Mouse (Mus musculus) liver, embryonic 15.5 days (tissue): ENCODE data around the gene Fam240a. TPM values are rescaled to one million over a fixed set of nuclear protein-coding genes. Genes with fewer than 3 reads are reported as not detected.

Source experiments
- ATAC-seq: fragments of 200-750 bp; cut with Nextera tagmentation; 2 replicates; pipeline ENCODE4 v1.8.0; 2017; ENCODE audit warnings: moderate number of reproducible peaks, mild to moderate bottlenecking, moderate library complexity; ENCODE audit not compliant: insufficient read depth
- H3K27ac ChIP-seq: fragments of 300-500 bp; sonication (generic); replicated peaks from 2 replicates; pipeline ENCODE4 v1.5.1; 2015; ENCODE audit warnings: mild to moderate bottlenecking, inconsistent platforms
- H3K27me3 ChIP-seq: fragments of 300-500 bp; sonication (generic); 2 replicates; pipeline ENCODE4 v1.6.1; 2015; ENCODE audit warnings: mild to moderate bottlenecking, inconsistent platforms
- H3K36me3 ChIP-seq: fragments of 300-500 bp; sonication (generic); replicated peaks from 2 replicates; pipeline ENCODE4 v1.6.1; 2015; ENCODE audit warnings: moderate library complexity, mild to moderate bottlenecking, inconsistent platforms
- H3K4me1 ChIP-seq: fragments of 300-500 bp; sonication (generic); replicated peaks from 2 replicates; pipeline ENCODE4 v1.6.1; 2015; ENCODE audit warnings: inconsistent platforms
- H3K4me2 ChIP-seq: fragments of 300-500 bp; sonication (generic); 2 replicates; pipeline ENCODE4 v1.6.1; 2015; ENCODE audit warnings: moderate library complexity, mild to moderate bottlenecking, inconsistent platforms
- H3K4me3 ChIP-seq: fragments of 300-500 bp; sonication (generic); replicated peaks from 2 replicates; pipeline ENCODE4 v1.5.1; 2015; ENCODE audit warnings: mild to moderate bottlenecking, inconsistent platforms
- H3K9ac ChIP-seq: fragments of 300-500 bp; sonication (generic); 2 replicates; pipeline ENCODE4 v1.6.1; 2015; ENCODE audit warnings: moderate library complexity, mild to moderate bottlenecking, inconsistent platforms
- H3K9me3 ChIP-seq: fragments of 300-500 bp; sonication (generic); replicated peaks from 2 replicates; pipeline ENCODE4 v1.6.1; 2016; ENCODE audit warnings: inconsistent platforms
- WGBS: fragments of 180-500 bp; shearing (Covaris S2); methylation state at CpG from one replicate; pipeline ENCODE4 v1.1.7; 2015; ENCODE audit warnings: mixed read lengths; ENCODE audit not compliant: insufficient replicate concordance; 5-methylcytosine and 5-hydroxymethylcytosine counted together
- polyA plus RNA-seq: library from polyadenylated mRNA; unstranded; fragments of >200 nt; fragmentation: Nextera tagmentation; extraction: Ambion mirVana; gene quantifications from 2 replicates; pipeline ENCODE4 v1.2.1, GENCODE M21; 2015

The Fam240a gene
- polyA plus RNA-seq, 1 experiment from 2014 or later: not detected

DNA sequence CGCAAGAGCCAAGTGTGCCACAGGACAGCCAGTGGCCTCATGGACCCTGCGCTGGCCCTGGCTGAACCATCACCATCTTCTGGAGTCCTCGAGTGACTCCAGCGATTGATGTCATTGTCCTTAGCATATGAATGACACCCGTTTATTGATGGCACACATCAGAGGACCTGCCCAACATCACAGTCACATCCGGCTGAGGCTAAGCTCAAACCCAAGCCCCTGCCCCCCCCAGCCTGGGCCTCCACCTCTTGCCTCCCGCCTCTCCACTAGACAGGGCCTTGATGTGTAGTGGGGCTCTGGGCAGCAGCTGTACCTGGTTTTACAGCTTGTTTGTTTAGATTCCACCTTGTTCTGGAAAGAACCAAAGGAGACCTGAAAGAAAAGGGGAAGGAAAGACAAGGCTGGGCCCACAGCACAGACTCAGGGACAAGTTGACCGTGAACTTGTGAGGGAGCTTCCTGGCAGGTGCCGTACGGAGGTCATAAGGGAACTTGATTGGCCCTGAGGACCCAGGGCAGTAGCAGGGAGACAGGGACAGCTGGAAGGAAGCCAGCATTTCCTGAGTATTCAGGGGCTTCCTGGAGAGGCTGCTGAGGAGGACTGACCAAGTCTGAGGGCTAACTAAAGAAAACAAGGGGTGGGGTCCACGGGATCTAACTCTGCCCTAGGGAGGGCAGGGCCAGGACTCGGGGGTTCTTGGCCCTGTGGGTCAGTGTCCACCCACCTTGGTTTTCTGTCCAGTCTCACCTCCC, 25.4 kb downstream of the Fam240a start:
- no peak for ATAC-seq
- Histone ChIP-seq H3K4me1 (peaks cover 41% of the 10 kb centered on the region), H3K9ac (no peak overlapping the region), H3K9me3 (no peaks in the 10 kb centered on the region), H3K36me3 (no peaks in the 10 kb centered on the region), H3K4me3 (no peak overlapping the region), H3K27me3 (no peaks in the 10 kb centered on the region), H3K4me2 (no peak overlapping the region), H3K27ac (no peak overlapping the region)
- 43% methylated on average over 12 of the region's 12 CpGs for WGBS

DNA sequence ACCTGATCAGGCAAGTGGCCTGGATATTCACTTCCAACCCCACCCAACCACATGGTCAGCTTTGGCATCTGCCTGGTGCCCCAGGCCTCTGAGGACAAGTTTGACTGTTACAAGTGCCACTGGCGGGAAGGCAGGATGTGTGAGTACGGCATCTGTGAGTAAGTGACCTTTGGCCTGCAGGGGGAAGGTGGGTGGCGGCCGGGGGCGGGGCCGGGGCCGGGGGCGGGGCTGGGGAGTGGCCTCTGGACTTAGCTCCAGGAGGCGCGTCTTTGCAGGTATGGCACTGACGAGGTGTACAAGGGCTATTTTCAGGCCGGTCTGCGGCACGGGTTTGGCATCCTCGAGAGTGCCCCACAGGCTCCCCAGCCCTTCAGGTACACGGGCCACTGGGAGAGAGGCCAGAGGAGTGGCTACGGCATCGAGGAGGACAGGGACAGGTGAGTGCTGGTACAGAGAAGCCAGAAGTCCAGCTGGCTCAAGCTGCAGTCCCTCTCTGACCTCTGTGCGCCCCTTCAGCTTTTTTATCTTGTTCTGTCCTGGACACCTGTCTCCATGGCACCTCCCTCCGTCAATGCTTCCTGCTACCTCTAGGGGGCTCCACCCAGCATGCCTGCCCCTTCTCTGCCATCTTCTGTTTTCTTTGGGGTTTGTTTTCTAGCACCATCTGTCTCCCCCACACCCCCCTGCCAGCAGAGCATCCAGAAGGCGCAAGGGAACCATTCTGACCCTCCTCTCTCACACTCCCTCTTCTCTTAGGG, 26.5 kb downstream of the Fam240a start:
- Histone ChIP-seq H3K4me1 (peaks cover 39% of the 10 kb centered on the region), H3K36me3 (no peaks in the 10 kb centered on the region), H3K27me3 (no peaks in the 10 kb centered on the region), H3K9ac (no peak overlapping the region), H3K4me2 (peak overlapping the region; percentile 42; the same call in 1 of the 2 replicates), H3K27ac (no peak overlapping the region), H3K4me3 (peak overlapping the region; percentile 10; the same call in 1 of the 2 replicates), H3K9me3 (no peaks in the 10 kb centered on the region)
- WGBS: 19% methylated on average over 21 of the region's 21 CpGs
- peak; percentile 52 for ATAC-seq

DNA sequence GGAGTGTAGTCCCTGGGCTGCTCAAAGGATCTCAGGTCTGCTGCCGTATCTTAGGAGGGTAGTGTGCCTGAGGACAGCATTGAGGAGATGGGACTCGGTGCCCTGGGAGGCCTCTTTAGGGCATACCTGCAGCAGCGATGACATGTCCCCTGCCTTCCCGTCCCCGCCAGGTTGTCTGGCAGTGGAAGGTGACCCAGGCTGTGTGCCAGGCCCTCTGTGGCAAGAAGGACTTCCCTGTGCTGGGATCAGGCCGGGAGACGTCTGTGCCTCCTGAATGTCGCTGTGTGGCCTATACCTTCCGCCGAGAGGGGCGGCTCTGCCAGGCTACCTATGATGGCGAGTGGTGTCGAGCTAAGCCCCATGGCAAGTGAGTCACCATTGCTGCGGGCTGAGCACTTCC, 27.7 kb downstream of the Fam240a start:
- WGBS: 71% methylated on average over 14 of the region's 14 CpGs
- H3K27me3 ChIP-seq: no peaks in the 10 kb centered on the region
- ATAC-seq: no peak
- no peak overlapping the region for H3K4me3 ChIP-seq
- H3K9ac ChIP-seq: no peak overlapping the region
- no peak overlapping the region for H3K4me2 ChIP-seq
- H3K36me3 ChIP-seq: no peaks in the 10 kb centered on the region
- H3K9me3 ChIP-seq: no peaks in the 10 kb centered on the region
- no peak overlapping the region for H3K27ac ChIP-seq
- H3K4me1 ChIP-seq: peaks cover 38% of the 10 kb centered on the region

DNA sequence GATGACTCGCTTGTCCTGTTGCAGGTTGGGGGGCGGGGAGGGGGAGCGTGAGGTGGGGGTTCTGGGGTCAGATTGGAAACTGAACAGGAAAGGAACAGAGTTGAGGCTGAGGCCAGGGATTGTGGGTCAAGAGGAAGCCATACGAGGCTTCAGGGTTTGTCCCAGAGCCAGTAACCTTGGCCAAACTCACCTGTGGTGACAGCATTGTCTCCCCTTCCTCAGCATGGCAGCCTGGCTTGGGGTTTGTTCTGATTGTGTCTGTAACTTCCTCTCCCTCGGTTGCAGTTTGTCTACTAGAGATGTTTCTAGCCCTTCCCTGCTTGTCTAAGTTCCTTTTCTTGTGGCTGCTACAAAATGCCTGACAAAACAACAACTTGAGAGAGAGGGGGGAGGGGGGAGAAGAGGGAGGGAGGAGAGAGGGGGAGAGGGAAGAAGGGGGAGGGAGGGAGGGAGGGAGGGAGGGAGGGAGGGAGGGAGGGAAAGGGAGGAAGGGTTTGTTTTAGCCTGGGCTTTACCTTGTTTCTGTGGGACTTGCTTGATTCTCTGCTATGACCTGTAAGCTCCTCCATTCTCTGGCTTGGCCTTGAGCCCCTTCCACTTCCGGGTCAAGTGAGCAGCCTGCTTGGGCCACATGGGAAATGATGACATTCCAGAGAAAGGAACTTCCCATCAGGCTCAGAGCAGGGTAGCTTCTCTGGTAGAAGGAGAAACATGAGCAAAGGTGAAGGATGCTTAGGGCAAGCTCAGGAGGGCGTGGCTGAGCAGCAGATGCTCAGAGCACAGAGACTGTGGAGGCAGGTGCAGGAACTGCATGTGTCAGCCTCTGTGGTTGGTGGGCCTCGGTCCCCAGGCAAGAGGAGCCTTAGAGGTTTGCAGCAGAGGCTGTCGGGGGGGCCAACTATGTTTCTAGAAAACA, 29.0 kb downstream of the Fam240a start:
- H3K4me1 ChIP-seq: peaks cover 35% of the 10 kb centered on the region
- 40% methylated on average over 9 of the region's 9 CpGs for WGBS
- no peak overlapping the region for H3K27ac ChIP-seq
- no peak overlapping the region for H3K9ac ChIP-seq
- no peak overlapping the region for H3K4me2 ChIP-seq
- H3K27me3 ChIP-seq: no peaks in the 10 kb centered on the region
- no peak overlapping the region for H3K4me3 ChIP-seq
- ATAC-seq: no peak
- no peaks in the 10 kb centered on the region for H3K9me3 ChIP-seq
- no peaks in the 10 kb centered on the region for H3K36me3 ChIP-seq

DNA sequence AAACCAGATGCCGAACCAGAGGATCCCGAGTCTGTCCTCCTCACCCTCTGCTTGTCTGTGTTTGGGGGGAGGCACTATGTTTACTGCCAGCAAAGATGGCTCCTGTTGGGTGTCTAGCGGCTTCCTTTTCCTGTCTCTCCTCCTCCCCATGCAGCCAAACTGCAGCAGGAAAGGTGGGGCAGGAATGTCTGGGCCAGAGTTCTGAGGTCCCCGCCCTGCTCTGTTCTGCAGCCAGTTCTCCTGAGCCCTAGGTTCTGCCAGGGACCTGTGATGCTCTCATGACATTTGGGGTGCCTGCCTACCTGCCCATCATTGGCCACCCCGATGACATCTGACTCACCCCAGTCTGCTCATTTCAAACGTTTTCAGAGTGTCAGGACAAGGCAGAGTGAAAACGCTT, 34.7 kb downstream of the Fam240a start:
- Histone ChIP-seq H3K4me1 (peaks cover 12% of the 10 kb centered on the region), H3K27me3 (peaks cover 41% of the 10 kb centered on the region), H3K36me3 (no peaks in the 10 kb centered on the region), H3K4me2 (no peak overlapping the region), H3K27ac (no peak overlapping the region), H3K4me3 (no peak overlapping the region), H3K9ac (no peak overlapping the region), H3K9me3 (no peaks in the 10 kb centered on the region)
- WGBS: 55% methylated on average over 7 of the region's 7 CpGs
- ATAC-seq: no peak

DNA sequence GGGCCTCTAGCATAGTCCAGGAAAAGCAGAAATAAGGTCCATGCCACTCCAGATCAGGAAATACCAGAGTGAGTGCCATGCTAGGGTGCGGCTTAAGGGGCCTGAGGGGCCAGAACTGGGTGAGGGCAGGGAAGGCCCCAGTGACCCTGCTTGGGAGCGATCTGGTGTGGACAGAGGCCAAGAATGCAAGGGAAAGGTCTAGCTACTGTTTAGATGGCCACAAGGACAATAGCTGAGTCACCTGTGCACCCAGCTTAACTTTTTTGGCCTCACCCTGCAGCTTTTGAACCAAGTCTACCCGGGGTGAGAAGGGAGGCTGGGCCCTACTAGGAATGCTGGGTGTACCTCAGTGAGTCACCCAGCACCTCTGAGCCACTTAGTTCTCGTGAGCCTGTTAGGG, 35.9 kb downstream of the Fam240a start:
- H3K4me1 ChIP-seq: peaks cover 12% of the 10 kb centered on the region
- H3K36me3 ChIP-seq: no peaks in the 10 kb centered on the region
- H3K9ac ChIP-seq: no peak overlapping the region
- H3K27ac ChIP-seq: peak overlapping the region; percentile 24; the same call in 1 of the 2 replicates
- peaks cover 41% of the 10 kb centered on the region for H3K27me3 ChIP-seq
- no peak for ATAC-seq
- no peaks in the 10 kb centered on the region for H3K9me3 ChIP-seq
- H3K4me3 ChIP-seq: peak overlapping the region; percentile 53
- WGBS: 53% methylated on average over 4 of the region's 4 CpGs
- peak overlapping the region; percentile 62 for H3K4me2 ChIP-seq

DNA sequence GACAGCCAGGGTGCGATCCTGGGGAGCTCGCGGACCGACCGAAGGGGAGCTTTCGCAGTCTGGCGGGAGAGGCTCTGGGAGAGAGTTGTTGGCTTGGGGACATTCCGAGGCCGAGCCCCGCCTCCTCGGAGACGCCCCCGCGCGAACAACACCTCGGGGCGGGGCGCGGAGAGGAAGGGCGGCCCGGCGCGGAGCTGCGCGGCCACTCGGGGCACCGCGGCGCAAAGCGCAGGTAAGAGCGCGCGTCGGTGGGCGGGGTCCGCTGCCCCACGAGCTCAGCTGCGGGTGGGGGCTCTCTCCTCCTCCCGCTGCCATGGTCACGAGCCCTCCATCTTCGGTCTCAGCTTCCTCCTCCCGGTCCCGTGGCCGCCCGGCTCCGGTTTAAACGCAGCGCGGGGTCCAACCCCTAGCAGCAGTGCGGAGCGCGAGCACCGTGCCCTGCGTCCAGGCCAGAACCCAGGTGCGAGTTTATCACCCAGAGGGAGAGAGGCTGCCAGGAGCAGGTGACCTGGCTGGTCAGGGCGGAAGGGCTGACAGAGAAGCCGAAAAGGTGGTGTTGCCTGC, 36.6 kb downstream of the Fam240a start, which contains the start of gene Tmie:
Gene Tmie, minus strand, starts transcription at position 116 of the 564 bp plus-strand sequence.
- Histone ChIP-seq H3K27me3 (peaks cover 41% of the 10 kb centered on the region), H3K27ac (peak within 1 kb of the TSS; percentile 57), H3K36me3 (no peaks in the 10 kb centered on the region), H3K9ac (peak within 1 kb of the TSS; percentile 25), H3K4me2 (peak within 1 kb of the TSS; percentile 62), H3K4me1 (peaks cover 12% of the 10 kb centered on the region), H3K9me3 (no peaks in the 10 kb centered on the region), H3K4me3 (peak within 1 kb of the TSS; percentile 53)
- ATAC-seq: peak; percentile 43; the same call in 1 of the 2 replicates
- WGBS: under 1% methylated on average over 57 of the region's 57 CpGs

DNA sequence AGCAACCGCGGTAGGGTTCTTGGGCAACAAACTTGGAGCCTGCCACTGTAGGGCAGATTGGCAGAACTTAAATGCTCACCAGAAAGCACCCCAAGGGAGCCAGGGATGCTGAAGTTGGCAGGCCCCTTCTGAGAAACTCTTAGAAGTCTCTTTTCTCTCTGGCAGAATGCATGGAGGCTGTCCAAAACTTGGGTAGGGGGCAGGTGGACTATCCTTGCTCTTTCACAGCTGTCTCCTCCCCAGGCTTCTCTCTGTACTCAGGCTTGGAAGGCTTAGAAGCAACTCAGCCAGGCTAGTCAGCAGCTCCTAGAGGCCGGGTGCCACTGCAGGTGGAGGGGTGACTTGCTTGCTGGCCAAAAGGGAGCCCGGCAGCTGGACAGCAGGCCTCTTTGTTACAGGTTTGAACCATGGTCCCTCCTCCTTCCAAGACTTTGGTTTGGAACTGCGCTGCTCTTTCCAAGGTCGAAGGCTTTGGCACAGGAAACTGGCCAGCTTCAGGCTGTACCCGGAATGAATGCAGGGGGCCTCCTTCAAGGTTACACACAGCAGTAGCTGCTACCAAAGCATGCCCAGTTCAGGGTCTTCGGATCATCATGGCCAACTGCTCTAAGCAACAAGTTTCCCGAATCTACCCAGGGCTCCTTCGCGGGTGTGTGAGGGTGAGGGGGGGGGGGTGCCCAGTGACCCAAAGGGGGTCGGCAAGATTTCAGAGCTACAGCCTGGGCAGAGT, 37.3 kb downstream of the Fam240a start, which contains the start of gene Als2cl:
Gene Als2cl, plus strand, starts transcription at position 680 of the 730 bp plus-strand sequence.
- Histone ChIP-seq H3K36me3 (no peaks in the 10 kb centered on the region), H3K27me3 (peaks cover 46% of the 10 kb centered on the region), H3K4me2 (peak within 1 kb of the TSS; percentile 62), H3K4me3 (peak within 1 kb of the TSS; percentile 53), H3K9ac (peak within 1 kb of the TSS; percentile 25), H3K4me1 (peaks cover 19% of the 10 kb centered on the region), H3K9me3 (no peaks in the 10 kb centered on the region), H3K27ac (peak within 1 kb of the TSS; percentile 57)
- ATAC-seq: no peak
- 20% methylated on average over 12 of the region's 12 CpGs for WGBS

DNA sequence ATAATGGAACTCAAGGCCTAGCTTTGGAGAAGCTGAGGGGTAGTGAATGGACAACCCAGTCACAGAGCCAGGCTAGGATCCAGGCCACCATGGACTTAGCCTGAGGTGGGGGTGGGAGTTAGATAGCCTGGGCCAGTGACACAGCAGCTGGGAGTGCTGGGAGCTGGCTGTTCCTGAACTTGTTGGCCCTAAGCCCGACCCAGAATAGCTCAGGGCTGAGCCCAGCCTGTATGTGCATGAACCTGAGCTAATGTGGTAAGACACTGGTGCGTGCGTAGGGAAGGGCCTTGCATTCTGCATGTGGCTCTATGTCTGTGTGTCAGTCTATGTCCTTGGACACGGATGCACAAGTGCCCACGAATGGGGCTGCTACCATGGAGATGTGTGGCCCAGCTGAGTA, 38.8 kb downstream of the Fam240a start:
- Histone ChIP-seq H3K9me3 (no peaks in the 10 kb centered on the region), H3K27me3 (peaks cover 60% of the 10 kb centered on the region), H3K4me1 (peaks cover 28% of the 10 kb centered on the region), H3K36me3 (no peaks in the 10 kb centered on the region), H3K9ac (no peak overlapping the region), H3K4me3 (no peak overlapping the region), H3K27ac (peak overlapping the region; percentile 70), H3K4me2 (no peak overlapping the region)
- WGBS: 60% methylated on average over 5 of the region's 5 CpGs
- ATAC-seq: peak; percentile 57

DNA sequence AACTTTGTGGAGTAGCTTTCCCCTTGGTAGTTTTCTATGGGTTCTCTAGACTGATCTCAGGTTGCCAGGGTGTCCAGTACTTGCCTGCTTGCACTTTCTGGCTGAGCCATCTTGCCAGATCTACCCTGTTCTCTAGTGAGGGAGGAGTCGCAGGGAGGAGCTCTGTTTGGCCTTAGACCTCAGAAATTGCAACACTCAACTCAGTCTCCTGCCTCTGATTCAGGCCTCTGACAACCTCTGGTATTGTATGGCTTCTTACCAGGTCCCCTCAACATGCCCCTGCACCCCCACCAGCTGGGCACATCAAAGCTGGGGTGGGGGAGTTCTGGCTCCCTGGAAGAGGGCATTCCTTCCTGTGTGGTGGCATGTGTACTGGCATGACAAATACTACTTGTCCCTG, 39.3 kb downstream of the Fam240a start:
- Histone ChIP-seq H3K9me3 (no peaks in the 10 kb centered on the region), H3K4me3 (no peak overlapping the region), H3K36me3 (no peaks in the 10 kb centered on the region), H3K27ac (peak overlapping the region; percentile 70), H3K4me2 (no peak overlapping the region), H3K4me1 (peaks cover 28% of the 10 kb centered on the region), H3K27me3 (peaks cover 65% of the 10 kb centered on the region), H3K9ac (no peak overlapping the region)
- WGBS: 35% methylated on average over 1 of the region's 1 CpGs
- ATAC-seq: peak; percentile 10; the same call in 1 of the 2 replicates
